Mouse (Mus musculus): ENCODE data around the gene Atf6. TPM values are rescaled to one million over a fixed set of nuclear protein-coding genes. Genes with fewer than 3 reads are reported as not detected.

Gene Atf6
- polyA plus RNA-seq, 1 experiment from 2014 or later: 6.1 TPM

DNA sequence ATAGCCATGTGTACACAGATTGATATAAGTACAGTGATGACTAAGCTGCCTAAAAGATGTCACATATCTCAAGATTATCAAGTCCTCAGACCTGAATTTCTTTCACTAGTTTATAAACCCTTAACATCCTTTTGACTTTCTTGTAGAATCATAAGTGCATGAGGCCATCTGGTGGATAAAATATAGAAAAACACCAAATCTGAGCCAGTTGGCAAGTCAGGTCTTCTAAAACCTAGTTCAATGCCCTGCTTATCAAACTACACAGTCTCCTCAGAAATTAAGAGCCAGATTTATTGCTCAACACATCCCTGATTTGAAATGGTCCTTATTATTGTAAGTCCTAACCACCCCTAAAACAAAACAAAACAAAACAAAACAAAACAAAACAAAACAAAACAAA, 27.9 kb downstream of the Atf6 start:
- H3K27me3 ChIP-seq: no peaks in the 10 kb centered on the region
- H3K27ac ChIP-seq: no peak overlapping the region
- H3K9ac ChIP-seq: no peak overlapping the region
- H3K4me2 ChIP-seq: no peak overlapping the region
- no peak overlapping the region for H3K4me3 ChIP-seq (replicated peaks)
- peaks cover 6% of the 10 kb centered on the region for H3K4me1 ChIP-seq (replicated peaks)
- no peaks in the 10 kb centered on the region for H3K9me3 ChIP-seq (replicated peaks)
- H3K36me3 ChIP-seq: peaks cover 46% of the 10 kb centered on the region
- ATAC-seq (ENCODE audit: low read depth): no peak
- no peak for DNase-seq

DNA sequence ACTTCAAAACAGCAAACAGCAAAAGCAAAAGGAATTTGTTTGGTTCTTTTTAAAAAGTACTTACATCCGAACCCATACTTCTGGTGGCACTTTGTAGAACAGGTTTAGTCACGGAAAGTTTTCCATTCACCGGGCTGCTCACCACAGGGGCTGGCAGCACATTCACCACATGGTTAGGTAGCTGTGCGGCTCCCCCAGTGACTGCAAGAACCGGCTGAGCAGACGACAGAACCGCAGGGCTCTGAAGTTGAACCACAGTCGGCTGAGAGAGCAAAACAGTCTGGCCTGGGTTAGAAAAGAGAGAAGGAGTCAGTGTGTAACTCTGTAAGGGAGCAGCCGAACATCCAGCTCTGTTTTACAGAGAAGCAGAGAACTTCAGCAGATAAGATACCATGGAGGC, 32.8 kb downstream of the Atf6 start:
- Histone ChIP-seq H3K4me2 (no peak overlapping the region), H3K9ac (no peak overlapping the region), H3K9me3 (replicated peaks) (no peaks in the 10 kb centered on the region), H3K36me3 (peaks cover 56% of the 10 kb centered on the region), H3K27ac (no peak overlapping the region), H3K27me3 (no peaks in the 10 kb centered on the region), H3K4me3 (replicated peaks) (no peak overlapping the region), H3K4me1 (replicated peaks) (0 out of 2 replicates have a peak, but pooled peaks cover 3% of the 10 kb centered on the region)
- no peak for DNase-seq
- 82% methylated on average over 9 of the region's 9 CpGs for WGBS (ENCODE audit: insufficient replicate concordance)
- ATAC-seq (ENCODE audit: low read depth): no peak

DNA sequence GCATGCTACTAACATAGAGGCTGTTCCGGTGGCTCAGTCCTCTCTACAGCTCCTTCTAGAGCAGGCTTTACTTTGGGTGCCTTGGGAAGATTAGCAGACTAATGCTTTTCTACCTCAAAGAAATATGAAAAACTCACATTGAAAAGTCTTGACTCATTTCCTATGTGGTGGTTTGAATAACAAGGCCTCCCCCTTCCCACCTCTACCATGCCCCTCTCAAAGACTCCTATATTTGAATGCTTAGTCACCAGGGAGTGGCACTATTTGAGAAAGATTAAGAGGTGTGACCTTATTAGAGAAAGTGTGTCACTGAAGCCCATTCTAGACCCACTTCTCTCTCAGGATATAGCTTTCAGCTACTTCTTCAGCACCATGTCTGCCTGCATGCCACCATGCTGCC, 37.8 kb downstream of the Atf6 start:
- peaks cover 42% of the 10 kb centered on the region for H3K36me3 ChIP-seq
- WGBS (ENCODE audit: insufficient replicate concordance): 86% methylated on average over 1 of the region's 1 CpGs
- H3K4me2 ChIP-seq: no peak overlapping the region
- no peaks in the 10 kb centered on the region for H3K27me3 ChIP-seq
- H3K4me3 ChIP-seq (replicated peaks): no peak overlapping the region
- no peak for DNase-seq
- 0 out of 2 replicates have a peak, but pooled peaks cover 3% of the 10 kb centered on the region for H3K4me1 ChIP-seq (replicated peaks)
- no peaks in the 10 kb centered on the region for H3K9me3 ChIP-seq (replicated peaks)
- H3K27ac ChIP-seq: no peak overlapping the region
- no peak overlapping the region for H3K9ac ChIP-seq
- ATAC-seq (ENCODE audit: low read depth): no peak

DNA sequence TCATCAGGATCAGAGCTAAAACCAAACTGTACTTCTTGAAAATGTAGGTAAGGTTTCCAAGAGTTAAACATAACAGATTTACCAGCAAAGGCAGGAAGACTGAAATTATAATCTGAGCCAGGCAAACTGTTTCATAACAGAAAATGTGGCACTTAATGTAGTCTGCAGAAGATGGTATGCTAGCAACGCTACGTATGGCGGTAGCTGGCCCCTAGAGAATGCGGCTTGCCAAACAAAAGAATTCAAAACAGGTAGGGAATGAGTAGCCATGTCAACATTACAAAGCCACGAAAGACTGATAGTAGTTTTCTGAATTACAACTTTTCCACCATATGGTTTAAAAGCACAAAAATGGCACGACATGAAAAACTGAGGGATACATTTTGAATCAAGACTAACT, 38.2 kb downstream of the Atf6 start:
- no peak overlapping the region for H3K27ac ChIP-seq
- H3K27me3 ChIP-seq: no peaks in the 10 kb centered on the region
- WGBS (ENCODE audit: insufficient replicate concordance): 89% methylated on average over 6 of the region's 6 CpGs
- 0 out of 2 replicates have a peak, but pooled peaks cover 3% of the 10 kb centered on the region for H3K4me1 ChIP-seq (replicated peaks)
- H3K36me3 ChIP-seq: peaks cover 38% of the 10 kb centered on the region
- no peaks in the 10 kb centered on the region for H3K9me3 ChIP-seq (replicated peaks)
- H3K4me3 ChIP-seq (replicated peaks): no peak overlapping the region
- DNase-seq (no peak), ATAC-seq (ENCODE audit: low read depth) (no peak)
- H3K9ac ChIP-seq: no peak overlapping the region
- no peak overlapping the region for H3K4me2 ChIP-seq

DNA sequence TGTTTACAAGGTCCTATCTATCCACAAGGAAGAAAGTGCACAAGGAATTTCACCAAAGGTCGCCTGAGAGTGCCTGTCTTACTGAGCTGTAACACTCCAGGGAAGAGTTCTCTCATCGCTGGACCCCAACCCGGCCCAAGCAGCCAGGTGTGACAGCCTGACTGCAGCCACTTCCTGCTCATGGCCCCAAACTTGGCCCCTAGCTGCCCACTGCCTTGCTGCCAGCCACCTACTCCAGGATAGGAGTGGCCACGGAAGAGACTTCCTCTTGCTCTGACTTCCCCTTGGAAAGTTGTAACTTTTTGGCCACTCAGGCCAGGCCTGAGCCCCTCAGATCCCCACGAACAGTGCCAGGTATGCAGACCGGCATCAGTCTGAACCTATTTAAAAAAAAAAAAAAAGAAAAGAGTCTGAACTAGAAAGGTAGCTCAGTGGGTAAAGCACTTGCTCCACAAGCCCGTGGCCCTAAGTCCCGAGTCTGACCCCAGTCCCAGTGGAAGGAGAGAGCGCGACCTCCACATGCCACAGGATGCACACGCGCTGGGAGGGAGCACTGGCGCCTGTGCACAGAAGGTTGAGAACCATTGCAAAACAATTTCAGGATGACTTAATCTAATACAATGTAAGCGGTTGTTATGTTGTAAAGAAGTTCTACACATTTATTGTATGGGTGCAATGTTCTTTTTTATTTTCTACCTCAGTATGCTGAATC, 47.3 kb downstream of the Atf6 start:
- no peak for DNase-seq
- H3K9me3 ChIP-seq (replicated peaks): no peaks in the 10 kb centered on the region
- H3K4me3 ChIP-seq (replicated peaks): no peak overlapping the region
- no peak overlapping the region for H3K9ac ChIP-seq
- H3K27ac ChIP-seq: no peak overlapping the region
- no peaks in the 10 kb centered on the region for H3K27me3 ChIP-seq
- WGBS (ENCODE audit: insufficient replicate concordance): 69% methylated on average over 14 of the region's 14 CpGs
- peaks cover 31% of the 10 kb centered on the region for H3K36me3 ChIP-seq
- no peak for ATAC-seq (ENCODE audit: low read depth)
- no peaks in the 10 kb centered on the region for H3K4me1 ChIP-seq (replicated peaks)
- no peak overlapping the region for H3K4me2 ChIP-seq

DNA sequence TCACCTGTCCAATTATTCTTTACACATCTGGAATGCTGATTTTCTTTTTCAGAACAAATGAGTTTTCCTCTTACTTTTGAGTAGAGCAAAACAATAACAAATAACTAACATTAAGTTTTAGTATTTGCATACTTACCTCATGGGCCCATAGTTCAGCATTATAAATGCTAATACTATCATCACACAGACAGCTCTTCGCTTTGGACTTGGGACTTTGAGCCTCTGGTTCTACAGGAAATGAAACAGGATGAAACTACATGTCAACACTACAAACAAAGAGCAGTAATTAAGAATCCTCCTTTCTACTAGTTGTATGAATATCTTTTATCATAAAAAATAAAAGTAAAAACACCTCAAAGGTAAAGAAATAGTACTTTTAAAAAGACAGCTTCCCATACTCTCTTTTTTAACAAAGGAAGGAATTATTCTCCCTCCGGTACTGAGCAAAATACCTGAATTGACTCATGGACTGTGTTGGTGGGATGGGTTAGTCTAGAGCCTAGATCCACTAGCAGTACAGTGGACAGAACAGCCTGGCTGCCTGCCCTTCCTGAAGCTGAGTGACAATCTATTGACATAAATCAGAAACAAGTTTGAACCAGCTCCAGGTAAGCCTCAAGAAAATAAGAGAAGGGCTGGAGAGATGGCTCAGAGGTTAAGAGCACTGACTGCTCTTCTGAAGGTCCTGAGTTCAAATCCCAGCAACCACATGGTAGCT, 52.1 kb downstream of the Atf6 start:
- Histone ChIP-seq H3K4me3 (replicated peaks) (no peak overlapping the region), H3K9ac (no peak overlapping the region), H3K27ac (no peak overlapping the region), H3K9me3 (replicated peaks) (no peaks in the 10 kb centered on the region), H3K36me3 (peaks cover 54% of the 10 kb centered on the region), H3K4me2 (no peak overlapping the region), H3K27me3 (no peaks in the 10 kb centered on the region), H3K4me1 (replicated peaks) (no peaks in the 10 kb centered on the region)
- 83% methylated on average over 2 of the region's 2 CpGs for WGBS (ENCODE audit: insufficient replicate concordance)
- DNase-seq: no peak
- no peak for ATAC-seq (ENCODE audit: low read depth)

- H3K4me2 ChIP-seq: no peak overlapping the region
- no peak for ATAC-seq (ENCODE audit: low read depth)
- 81% methylated on average over 5 of the region's 5 CpGs for WGBS (ENCODE audit: insufficient replicate concordance)
Observed at GRCm38 (mm10) chr1:170812822-170813221, 54.7 kb downstream of the Atf6 start.

GRCm38 (mm10) chr1:170807600-170808270, 59.8 kb downstream of the Atf6 start:
- no peaks in the 10 kb centered on the region for H3K4me1 ChIP-seq (replicated peaks)
- ATAC-seq (ENCODE audit: low read depth) (no peak), DNase-seq (no peak)
- no peak overlapping the region for H3K9ac ChIP-seq
- H3K36me3 ChIP-seq: peaks cover 24% of the 10 kb centered on the region
- no peak overlapping the region for H3K4me2 ChIP-seq
- H3K4me3 ChIP-seq (replicated peaks): no peak overlapping the region
- WGBS (ENCODE audit: insufficient replicate concordance): 82% methylated on average over 2 of the region's 2 CpGs
- H3K27me3 ChIP-seq: no peaks in the 10 kb centered on the region
- no peak overlapping the region for H3K27ac ChIP-seq
- no peaks in the 10 kb centered on the region for H3K9me3 ChIP-seq (replicated peaks)

More at GRCm38 (mm10) chr1:170812822-170813221, 54.7 kb downstream of the Atf6 start:
- Histone ChIP-seq H3K27ac (no peak overlapping the region), H3K4me3 (replicated peaks) (no peak overlapping the region), H3K36me3 (peaks cover 36% of the 10 kb centered on the region), H3K4me1 (replicated peaks) (no peaks in the 10 kb centered on the region), H3K9me3 (replicated peaks) (no peaks in the 10 kb centered on the region), H3K27me3 (no peaks in the 10 kb centered on the region), H3K9ac (no peak overlapping the region)
- DNase-seq: no peak

DNA sequence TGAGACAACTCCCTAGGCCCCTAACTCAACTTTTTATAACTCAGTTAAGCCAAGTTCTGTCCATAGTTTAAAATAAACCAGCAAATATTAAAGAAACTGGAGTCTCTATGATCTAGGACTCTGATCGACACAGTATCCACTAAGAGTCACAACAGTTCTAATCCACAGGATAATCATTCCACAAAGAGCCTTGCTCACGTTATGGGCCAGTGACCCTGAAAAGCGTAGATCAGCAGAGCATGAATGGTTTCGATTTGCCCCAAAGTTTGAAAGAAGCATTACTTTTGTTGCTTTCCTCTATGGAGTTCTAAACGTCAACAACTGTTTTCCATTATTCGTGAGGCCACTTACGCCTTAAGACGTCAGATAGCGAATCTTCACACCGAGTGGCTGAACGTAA, 62.9 kb downstream of the Atf6 start:
- Histone ChIP-seq H3K9ac (no peak overlapping the region), H3K4me2 (no peak overlapping the region), H3K27me3 (no peaks in the 10 kb centered on the region), H3K4me3 (replicated peaks) (no peak overlapping the region), H3K4me1 (replicated peaks) (0 out of 2 replicates have a peak, but pooled peaks cover 4% of the 10 kb centered on the region), H3K36me3 (peaks cover 17% of the 10 kb centered on the region), H3K27ac (no peak overlapping the region), H3K9me3 (replicated peaks) (no peaks in the 10 kb centered on the region)
- 90% methylated on average over 11 of the region's 11 CpGs for WGBS (ENCODE audit: insufficient replicate concordance)
- DNase-seq (no peak), ATAC-seq (ENCODE audit: low read depth) (no peak)

- Histone ChIP-seq H3K9ac (no peak overlapping the region), H3K4me1 (replicated peaks) (0 out of 2 replicates have a peak, but pooled peaks cover 4% of the 10 kb centered on the region), H3K9me3 (replicated peaks) (no peaks in the 10 kb centered on the region), H3K4me3 (replicated peaks) (no peak overlapping the region), H3K27ac (no peak overlapping the region), H3K27me3 (no peaks in the 10 kb centered on the region), H3K36me3 (peaks cover 24% of the 10 kb centered on the region), H3K4me2 (no peak overlapping the region)
- DNase-seq (no peak), ATAC-seq (ENCODE audit: low read depth) (no peak)
- WGBS (ENCODE audit: insufficient replicate concordance): 62% methylated on average over 7 of the region's 7 CpGs
Observed at GRCm38 (mm10) chr1:170802669-170803068, 64.9 kb downstream of the Atf6 start.

- H3K4me2 ChIP-seq: no peak overlapping the region
- no peak overlapping the region for H3K9ac ChIP-seq
- DNase-seq (no peak), ATAC-seq (ENCODE audit: low read depth) (no peak)
- H3K9me3 ChIP-seq (replicated peaks): no peaks in the 10 kb centered on the region
- H3K27me3 ChIP-seq: no peaks in the 10 kb centered on the region
- WGBS (ENCODE audit: insufficient replicate concordance): 29% methylated on average over 3 of the region's 3 CpGs
- H3K4me1 ChIP-seq (replicated peaks): 0 out of 2 replicates have a peak, but pooled peaks cover 4% of the 10 kb centered on the region
- H3K4me3 ChIP-seq (replicated peaks): no peak overlapping the region
- no peak overlapping the region for H3K27ac ChIP-seq
- peaks cover 21% of the 10 kb centered on the region for H3K36me3 ChIP-seq
Observed at GRCm38 (mm10) chr1:170800694-170801093, 66.9 kb downstream of the Atf6 start.
